ENCODE assay signal across 10 mouse cellular contexts in the genomic region with DNA sequence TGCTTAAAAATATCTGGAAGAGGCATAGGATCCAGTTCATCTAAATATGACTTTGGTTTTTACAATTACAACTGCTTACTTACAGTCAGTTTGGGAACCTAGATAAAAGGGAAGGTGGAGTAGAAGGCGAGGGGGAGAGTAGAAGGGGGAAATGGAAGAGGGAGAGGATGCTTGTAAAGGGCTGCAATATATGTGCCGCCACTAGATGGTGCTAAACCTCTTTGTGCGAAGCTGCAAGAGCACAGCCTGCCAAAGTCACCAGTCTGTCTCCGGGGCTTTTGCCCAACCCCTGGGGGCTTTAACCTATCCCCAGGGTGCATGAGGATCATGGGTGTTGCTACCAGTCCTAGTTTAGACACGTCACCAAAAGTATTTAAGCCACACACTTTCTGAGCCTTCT. TPM values are rescaled to one million over a fixed set of nuclear protein-coding genes. Genes with fewer than 3 reads are reported as not detected.
DNase-seq lines count a peak whose midpoint lies in the region; ATAC-seq and TF ChIP-seq lines count a peak whose summit lies in the region.
"Not testable (repeated sequence)": the region's sequence is repeated elsewhere in the genome, so short reads cannot be mapped to it uniquely, and the experiment has no call there.
"Had no signal": no experiment of that assay in that cellular context is flagged by ENCODE, and none has a peak within 500 bp of the region (broad histone marks: within the 10 kb centered on the region; RNA-seq: fewer than 3 reads in every experiment).

No protein-coding gene starts in this region.

- H3K4me3 ChIP-seq in forebrain, embryonic 16.5 days (replicated peaks; ENCODE audit: low read length); hindbrain, postnatal 0 days (ENCODE audit: low read length); left cerebral cortex, adult 2 months: not testable (repeated sequence)

- WGBS in forebrain, embryonic 16.5 days: 3% methylated on average over 5 of the region's 5 CpGs
- 10% methylated on average over 5 of the region's 5 CpGs for WGBS in hindbrain, postnatal 0 days

- not testable (repeated sequence) for H3K27ac ChIP-seq in forebrain, embryonic 16.5 days (ENCODE audit: low read length); hindbrain, postnatal 0 days; left cerebral cortex, adult 2 months

- H3K36me3 ChIP-seq in forebrain, embryonic 16.5 days (ENCODE audit: control insufficient read depth, insufficient read depth); hindbrain, postnatal 0 days (ENCODE audit: insufficient read depth, low read length): not testable (repeated sequence)

- not testable (repeated sequence) for H3K27me3 ChIP-seq in forebrain, embryonic 16.5 days (replicated peaks; ENCODE audit: control insufficient read depth, insufficient read depth, low read length); hindbrain, postnatal 0 days (ENCODE audit: insufficient read depth, low read length)

- H3K9me3 ChIP-seq in forebrain, embryonic 16.5 days (ENCODE audit: control insufficient read depth, low read length); hindbrain, postnatal 0 days (ENCODE audit: low read length): not testable (repeated sequence)

- not testable (repeated sequence) for H3K9ac ChIP-seq in forebrain, embryonic 16.5 days (replicated peaks; ENCODE audit: low read depth, low read length); hindbrain, postnatal 0 days (replicated peaks; ENCODE audit: low read length)

- ATAC-seq in forebrain, embryonic 16.5 days: 0 out of 2 replicates have a peak, but pooled peaks have one; percentile 40
- ATAC-seq in hindbrain, postnatal 0 days: not testable (repeated sequence)
- ATAC-seq in megakaryocyte progenitor cell, adult 5-6 weeks (replicated peaks; ENCODE audit: poor library complexity): peak; percentile 60

- peak; percentile 80 for DNase-seq in NIH3T3 (ENCODE audit: low read depth)
- peak; percentile 15 to 17 for DNase-seq in cerebellum, adult 18-20 months
- peak; percentile 72 for DNase-seq in hindbrain, postnatal 0 days (ENCODE audit: low spot score)
- peak; percentile 11 to 25 for DNase-seq in left cerebral cortex, adult 2 months (ENCODE audit: extremely low spot score in 1 of 2, low spot score in 2 of 2)
- DNase-seq in right cerebral cortex, postnatal 25 days: peak; percentile 4

- peak; percentile 80 for TF ChIP-seq CTCF in hindbrain, postnatal 0 days (IDR thresholded peaks at IDR 0.05; ENCODE audit: low read depth)
- peak; percentile 62 for TF ChIP-seq CTCF in left cerebral cortex, adult 2 months (IDR thresholded peaks at IDR 0.05)

- intact Hi-C loops in left cerebral cortex, adult 2 months (cut with DNase I): not testable (repeated sequence)

- not testable (repeated sequence) for H3K4me1 ChIP-seq in forebrain, embryonic 16.5 days (replicated peaks; ENCODE audit: control insufficient read depth, insufficient read depth, low read length); hindbrain, postnatal 0 days (ENCODE audit: insufficient read depth, low read length)

- H3K4me2 ChIP-seq in forebrain, embryonic 16.5 days (ENCODE audit: low read length); hindbrain, postnatal 0 days (ENCODE audit: low read depth, low read length): not testable (repeated sequence)

RNA-seq across cellular contexts. Expression of a gene that starts 11.6 kb away (rescaled TPM):
- polyA plus RNA-seq in forebrain, embryonic 16.5 days (2015; fragmentation: Nextera tagmentation; extraction: Ambion mirVana): not detected in 2 replicates
- not detected in 2 replicates for total RNA-seq in hindbrain, postnatal 0 days (2014; rRNA removed)
- not detected in 2 replicates for polyA plus RNA-seq in hindbrain, postnatal 0 days (2015; fragmentation: Nextera tagmentation; extraction: Ambion mirVana)
- not detected for total RNA-seq in left cerebral cortex, adult 2 months (2021)
- not detected in 2 replicates for total RNA-seq in megakaryocyte progenitor cell, adult 5-6 weeks (2015)
- total RNA-seq in megakaryocyte progenitor cell, adult 5-6 weeks (2017): not detected in 2 replicates
- polyA plus RNA-seq: gonadal fat pad, adult 2 months; large intestine, adult 2 months; midbrain, embryonic 13.5 days had no signal

Comparison
In these comparisons a context has a peak if more than half of its experiments do, and no peak if none do; other contexts are left out.
1. DNase-seq: peak in every context shown above with its lines; median percentile 80 in NIH3T3; 72 in hindbrain, postnatal 0 days; 18 in left cerebral cortex, adult 2 months; 16 in cerebellum, adult 18-20 months; 4 in right cerebral cortex, postnatal 25 days.